Comparison of ENCODE assay signal across 8 mouse cellular contexts in the genomic region with DNA sequence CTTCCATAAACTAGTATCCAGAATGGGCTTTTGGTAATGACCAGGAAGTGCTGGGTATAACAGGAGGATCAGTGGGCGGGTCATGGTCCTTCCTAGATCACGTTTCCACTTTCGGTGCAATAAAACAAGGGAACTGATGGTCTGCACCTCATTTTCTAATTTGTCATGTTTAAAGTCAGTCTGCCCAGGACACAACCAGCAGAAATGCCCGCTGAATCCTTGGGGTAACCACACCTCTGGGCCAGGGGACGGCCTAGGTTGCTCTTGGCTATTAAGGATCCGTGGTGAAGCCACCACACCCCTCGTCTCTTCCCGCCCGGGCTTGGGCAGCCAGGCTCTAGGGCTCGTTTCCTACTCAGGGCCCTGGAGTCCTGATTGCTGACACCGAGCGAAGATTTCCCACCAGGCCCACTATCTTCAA. TPM values are rescaled to one million over a fixed set of nuclear protein-coding genes. Genes with fewer than 3 reads are reported as not detected.
DNase-seq lines count a peak whose midpoint lies in the region; ATAC-seq lines count a peak whose summit lies in the region.

No protein-coding gene starts in this region.

- WGBS in limb, embryonic 13.5 days, result 0% methylated on average over 12 of the region's 12 CpGs
- WGBS in neural tube, embryonic 12.5 days, result under 1% methylated on average over 12 of the region's 12 CpGs

- H3K9ac ChIP-seq in limb, embryonic 13.5 days, result peak overlapping the region; percentile 85
- H3K9ac ChIP-seq in neural tube, embryonic 12.5 days, result peak overlapping the region; percentile 81

- H3K27ac ChIP-seq in limb, embryonic 13.5 days, result peak overlapping the region; percentile 89
- peak overlapping the region; percentile 93 for H3K27ac ChIP-seq in neural tube, embryonic 12.5 days

- H3K9me3 ChIP-seq in limb, embryonic 13.5 days, result no peaks in the 10 kb centered on the region
- no peaks in the 10 kb centered on the region for H3K9me3 ChIP-seq in neural tube, embryonic 12.5 days

- peak overlapping the region; percentile 74 for H3K4me2 ChIP-seq in limb, embryonic 13.5 days (replicated peaks)
- H3K4me2 ChIP-seq in neural tube, embryonic 12.5 days (replicated peaks), result peak overlapping the region; percentile 70

- H3K27me3 ChIP-seq in limb, embryonic 13.5 days, result no peaks in the 10 kb centered on the region
- no peaks in the 10 kb centered on the region for H3K27me3 ChIP-seq in neural tube, embryonic 12.5 days (replicated peaks)

- H3K36me3 ChIP-seq in limb, embryonic 13.5 days, result no peaks in the 10 kb centered on the region; the same call in 1 of the 2 replicates
- H3K36me3 ChIP-seq in neural tube, embryonic 12.5 days, result no peaks in the 10 kb centered on the region

- DNase-seq in adrenal gland, adult 2 months, result peak; percentile 62
- no peak for DNase-seq in adrenal gland, postnatal 25 days
- DNase-seq in spleen, postnatal 10 days (ENCODE audit: low spot score in 2 of 2), result peak; percentile 56 to 59
- DNase-seq in spleen, adult 18-20 months, result no peak
- no peak for DNase-seq in thymus, postnatal 4 days

- H3K4me3 ChIP-seq in limb, embryonic 13.5 days, result peak overlapping the region; percentile 80
- peak overlapping the region; percentile 77 for H3K4me3 ChIP-seq in neural tube, embryonic 12.5 days

- ATAC-seq in granulocyte monocyte progenitor cell, adult 5-6 weeks (replicated peaks; ENCODE audit: poor library complexity, severe bottlenecking), result peak; percentile 19; the same call in 1 of the 2 replicates
- ATAC-seq in limb, embryonic 13.5 days (ENCODE audit: low FRiP score, low read depth), result peak; percentile 10; the same call in 1 of the 2 replicates
- peak; percentile 49 for ATAC-seq in neural tube, embryonic 12.5 days (ENCODE audit: low FRiP score, low read depth)

- peaks cover 36% of the 10 kb centered on the region for H3K4me1 ChIP-seq in limb, embryonic 13.5 days
- peaks cover 22% of the 10 kb centered on the region for H3K4me1 ChIP-seq in neural tube, embryonic 12.5 days

RNA-seq across cellular contexts. Expression of a gene that starts 2.3 kb away (rescaled TPM):
- total RNA-seq in adrenal gland, adult 2 months (2021), result 100 to 1,000 TPM; 112 to 118 TPM
- polyA plus RNA-seq in adrenal gland, adult 2 months (2012; rRNA removed), result 58.9 and 59.7 TPM in 2 replicates
- 102 and 125 TPM in 2 replicates for total RNA-seq in adrenal gland, postnatal 25 days (2021)
- total RNA-seq in granulocyte monocyte progenitor cell, adult 5-6 weeks (2014; fragmentation: Nextera tagmentation), result 71.0 and 93.3 TPM in 2 replicates
- total RNA-seq in granulocyte monocyte progenitor cell, adult 5-6 weeks (2017), result 109 and 124 TPM in 2 replicates
- polyA plus RNA-seq in limb, embryonic 13.5 days (2015; fragmentation: Nextera tagmentation; extraction: Ambion mirVana), result 128 and 134 TPM in 2 replicates
- 106 and 109 TPM in 2 replicates for polyA plus RNA-seq in neural tube, embryonic 12.5 days (2016; fragmentation: Nextera tagmentation; extraction: Ambion mirVana)

RNA-seq across cellular contexts. Expression of a gene that starts 2.3 kb away (rescaled TPM):
- 10 to 100 TPM; 74.9 to 80.0 TPM for total RNA-seq in adrenal gland, adult 2 months (2021)
- 4.9 and 5.2 TPM in 2 replicates for polyA plus RNA-seq in adrenal gland, adult 2 months (2012; rRNA removed)
- total RNA-seq in adrenal gland, postnatal 25 days (2021), result 75.1 and 83.5 TPM in 2 replicates
- 237 and 248 TPM in 2 replicates for total RNA-seq in granulocyte monocyte progenitor cell, adult 5-6 weeks (2014; fragmentation: Nextera tagmentation)
- total RNA-seq in granulocyte monocyte progenitor cell, adult 5-6 weeks (2017), result 172 and 204 TPM in 2 replicates
- 173 and 178 TPM in 2 replicates for polyA plus RNA-seq in limb, embryonic 13.5 days (2015; fragmentation: Nextera tagmentation; extraction: Ambion mirVana)
- 107 and 115 TPM in 2 replicates for polyA plus RNA-seq in neural tube, embryonic 12.5 days (2016; fragmentation: Nextera tagmentation; extraction: Ambion mirVana)

RNA-seq across cellular contexts. Expression of a gene that starts 33.9 kb away (rescaled TPM):
- total RNA-seq in adrenal gland, adult 2 months (2021), result 1 to 10 TPM; 4.5 to 9.7 TPM
- polyA plus RNA-seq in adrenal gland, adult 2 months (2012; rRNA removed), result 1.4 and 3.0 TPM in 2 replicates
- total RNA-seq in adrenal gland, postnatal 25 days (2021), result 5.9 and 10.4 TPM in 2 replicates
- total RNA-seq in granulocyte monocyte progenitor cell, adult 5-6 weeks (2014; fragmentation: Nextera tagmentation), result 0.30 and 0.58 TPM in 2 replicates
- 0.31 and 1.9 TPM in 2 replicates for total RNA-seq in granulocyte monocyte progenitor cell, adult 5-6 weeks (2017)
- 6.3 and 7.4 TPM in 2 replicates for polyA plus RNA-seq in limb, embryonic 13.5 days (2015; fragmentation: Nextera tagmentation; extraction: Ambion mirVana)
- 2.4 and 2.6 TPM in 2 replicates for polyA plus RNA-seq in neural tube, embryonic 12.5 days (2016; fragmentation: Nextera tagmentation; extraction: Ambion mirVana)

RNA-seq across cellular contexts. Expression of a gene that starts 54.6 kb away (rescaled TPM):
- under 1 TPM; 0.29 to 0.48 TPM for total RNA-seq in adrenal gland, adult 2 months (2021)
- 0.79 and 0.84 TPM in 2 replicates for polyA plus RNA-seq in adrenal gland, adult 2 months (2012; rRNA removed)
- 0.30 and 0.95 TPM in 2 replicates for total RNA-seq in adrenal gland, postnatal 25 days (2021)
- total RNA-seq in granulocyte monocyte progenitor cell, adult 5-6 weeks (2014; fragmentation: Nextera tagmentation), result not detected in 2 replicates
- 0.93 and 1.2 TPM in 2 replicates for total RNA-seq in granulocyte monocyte progenitor cell, adult 5-6 weeks (2017)
- 5.0 and 5.3 TPM in 2 replicates for polyA plus RNA-seq in limb, embryonic 13.5 days (2015; fragmentation: Nextera tagmentation; extraction: Ambion mirVana)
- 4.2 and 4.7 TPM in 2 replicates for polyA plus RNA-seq in neural tube, embryonic 12.5 days (2016; fragmentation: Nextera tagmentation; extraction: Ambion mirVana)

Comparison
In these comparisons a context has a peak if more than half of its experiments do, and no peak if none do; other contexts are left out.
1. DNase-seq: peak in adrenal gland, adult 2 months (single experiment) and spleen, postnatal 10 days (2 of 2); none in adrenal gland, postnatal 25 days (single experiment), spleen, adult 18-20 months (0 of 2) and thymus, postnatal 4 days (single experiment).
2. Peak in every context shown above with its lines, with median percentiles within 50 percentile points of each other: ATAC-seq.